Mouse (Mus musculus) C2C12 (cell line): ENCODE data around the gene Tekt2.

Experiments used
- CTCF ChIP-seq: IDR thresholded peaks from one replicate; pipeline ENCODE4 v1.5.1; 2011; ENCODE audit not compliant: control insufficient read depth, insufficient read depth, insufficient read length
- MAX ChIP-seq: IDR thresholded peaks from one replicate; pipeline ENCODE4 v1.6.1; 2011; ENCODE audit warnings: mild to moderate bottlenecking, control low read depth
- MYOG ChIP-seq: IDR thresholded peaks from one replicate; pipeline ENCODE4 v1.6.1; 2011; ENCODE audit not compliant: control insufficient read depth, insufficient read length; ENCODE audit errors: extremely low read depth

- TF ChIP-seq CTCF (no peak), MAX (no peak), MYOG (no peak)
Measured at GRCm38 (mm10) chr4:126314393-126314792, 11.1 kb downstream of the Tekt2 start.
